Mouse (Mus musculus) liver, embryonic 11.5 days (tissue): ENCODE measurements at regions not wholly inside any gene's neighbourhood (a gene's known extent, or its start where the extent isn't known, plus 50 kb on each side); places are given as distances from the start of the nearest gene placed in this dataset.

Source experiments
- ATAC-seq: fragments of 200-750 bp; cut with Nextera tagmentation; replicated peaks from 2 replicates; pipeline ENCODE4 v1.8.0; 2017; ENCODE audit warnings: moderate number of reproducible peaks, mild to moderate bottlenecking, moderate TSS enrichment, moderate library complexity; ENCODE audit not compliant: low FRiP score
- DNase-seq: peaks from one replicate; pipeline ENCODE4 v3.0.0-alpha.2; 2017; ENCODE audit warnings: low spot score
- H3K27ac ChIP-seq: fragments of 300-500 bp; sonication (generic); 2 replicates; pipeline ENCODE4 v1.5.1; 2014; ENCODE audit warnings: mild to moderate bottlenecking, low read depth, low read length, control low read depth
- H3K27me3 ChIP-seq: fragments of 300-500 bp; sonication (generic); replicated peaks from 2 replicates; pipeline ENCODE4 v1.6.1; 2014; ENCODE audit warnings: low read length, mixed read lengths; ENCODE audit not compliant: control insufficient read depth, insufficient read depth
- H3K36me3 ChIP-seq: fragments of 300-500 bp; sonication (generic); 2 replicates; pipeline ENCODE4 v1.6.1; 2014; ENCODE audit warnings: mild to moderate bottlenecking, low read length, moderate library complexity, mixed read lengths; ENCODE audit not compliant: control insufficient read depth, insufficient read depth
- H3K4me1 ChIP-seq: fragments of 300-500 bp; sonication (generic); replicated peaks from 2 replicates; pipeline ENCODE4 v1.6.1; 2014; ENCODE audit warnings: low read length, mixed read lengths; ENCODE audit not compliant: control insufficient read depth, insufficient read depth
- H3K4me2 ChIP-seq: fragments of 300-500 bp; sonication (generic); 2 replicates; pipeline ENCODE4 v1.6.1; 2014; ENCODE audit warnings: mild to moderate bottlenecking, control low read depth, moderate library complexity
- H3K4me3 ChIP-seq: fragments of 300-500 bp; sonication (generic); 2 replicates; pipeline ENCODE4 v1.5.1; 2014; ENCODE audit warnings: low read depth, low read length, control low read depth
- H3K9ac ChIP-seq: fragments of 300-500 bp; sonication (generic); 2 replicates; pipeline ENCODE4 v1.6.1; 2014; ENCODE audit warnings: low read depth, low read length, control low read depth
- H3K9me3 ChIP-seq: fragments of 300-500 bp; sonication (generic); 2 replicates; pipeline ENCODE4 v1.6.1; 2016; ENCODE audit warnings: low read length, inconsistent platforms, mixed read lengths; ENCODE audit not compliant: control insufficient read depth
- WGBS: fragments of 180-500 bp; shearing (Covaris S2); extraction: QIAGEN DNeasy Blood & Tissue Kit; methylation state at CpG from one replicate; pipeline ENCODE4 v1.1.7; 2014; 5-methylcytosine and 5-hydroxymethylcytosine counted together

DNA sequence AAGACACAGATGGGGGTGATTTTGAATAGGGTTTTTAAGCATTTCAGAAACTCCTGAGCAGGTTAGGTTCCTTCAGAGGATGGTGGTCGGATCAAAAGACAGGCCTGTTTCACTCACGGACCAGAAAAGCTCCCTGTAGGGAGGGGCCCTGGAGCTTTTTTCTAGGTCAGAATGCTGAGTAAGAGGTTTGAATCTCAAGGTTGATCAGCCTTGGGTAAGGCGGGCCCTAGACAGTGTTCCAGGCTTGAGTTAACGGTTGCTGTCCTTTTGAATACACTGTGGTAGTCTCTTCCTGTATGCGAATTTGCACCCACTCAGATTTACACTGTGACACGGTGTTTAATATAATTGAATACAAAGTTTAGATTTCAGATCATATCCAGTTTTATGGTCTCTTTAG is 75.2 kb upstream of the 1700020N01Rik start:
- DNase-seq (no peak), ATAC-seq (no peak)
- no peak overlapping the region for H3K4me2 ChIP-seq
- H3K27me3 ChIP-seq: no peaks in the 10 kb centered on the region
- H3K9ac ChIP-seq: no peak overlapping the region
- H3K4me1 ChIP-seq: no peaks in the 10 kb centered on the region
- H3K36me3 ChIP-seq: no peaks in the 10 kb centered on the region
- H3K4me3 ChIP-seq: no peak overlapping the region
- 81% methylated on average over 6 of the region's 6 CpGs for WGBS
- H3K27ac ChIP-seq: no peak overlapping the region
- no peaks in the 10 kb centered on the region for H3K9me3 ChIP-seq

GRCm38 (mm10) chr10:21520854-21521253 is 72.1 kb upstream of the 1700020N01Rik start:
- DNase-seq: no peak
- WGBS: 83% methylated on average over 9 of the region's 9 CpGs
- Histone ChIP-seq H3K27me3 (no peaks in the 10 kb centered on the region), H3K4me2 (no peak overlapping the region), H3K4me1 (peaks cover 7% of the 10 kb centered on the region), H3K9me3 (no peaks in the 10 kb centered on the region), H3K27ac (no peak overlapping the region), H3K4me3 (no peak overlapping the region), H3K9ac (no peak overlapping the region), H3K36me3 (no peaks in the 10 kb centered on the region)
- no peak for ATAC-seq

GRCm38 (mm10) chr10:21525555-21525954 is 67.4 kb upstream of the 1700020N01Rik start:
- peak; percentile 71 for ATAC-seq
- 23% methylated on average over 2 of the region's 2 CpGs for WGBS
- DNase-seq: no peak
- Histone ChIP-seq H3K4me2 (no peak overlapping the region), H3K36me3 (no peaks in the 10 kb centered on the region), H3K9ac (no peak overlapping the region), H3K27ac (no peak overlapping the region), H3K9me3 (no peaks in the 10 kb centered on the region), H3K4me3 (no peak overlapping the region), H3K27me3 (no peaks in the 10 kb centered on the region), H3K4me1 (peaks cover 7% of the 10 kb centered on the region)

DNA sequence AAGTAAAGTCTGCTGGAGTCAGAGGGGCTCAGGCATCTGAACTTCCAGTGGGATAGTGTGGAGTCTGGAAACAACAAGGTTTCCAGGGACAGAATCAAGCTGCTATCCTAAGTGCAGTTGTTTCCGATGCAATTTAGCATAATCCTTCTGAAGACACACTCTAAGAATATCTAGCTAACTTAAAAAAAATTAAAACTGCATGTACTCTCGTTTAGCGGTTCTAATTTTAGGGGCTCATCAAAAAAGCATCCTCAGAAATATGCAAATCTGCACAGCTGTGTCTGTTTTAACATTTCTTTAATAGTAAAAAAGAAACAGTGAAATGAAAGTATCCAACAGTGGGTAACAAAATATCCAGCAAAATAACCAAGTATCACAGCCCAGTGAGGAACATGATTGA is 64.5 kb upstream of the 1700020N01Rik start:
- ATAC-seq (no peak), DNase-seq (no peak)
- WGBS: 87% methylated on average over 3 of the region's 3 CpGs
- no peaks in the 10 kb centered on the region for H3K9me3 ChIP-seq
- no peaks in the 10 kb centered on the region for H3K27me3 ChIP-seq
- H3K4me2 ChIP-seq: no peak overlapping the region
- H3K4me1 ChIP-seq: peaks cover 7% of the 10 kb centered on the region
- no peak overlapping the region for H3K27ac ChIP-seq
- H3K4me3 ChIP-seq: no peak overlapping the region
- H3K9ac ChIP-seq: no peak overlapping the region
- H3K36me3 ChIP-seq: no peaks in the 10 kb centered on the region

- ATAC-seq (no peak), DNase-seq (no peak)
- H3K4me1 ChIP-seq: peaks cover 7% of the 10 kb centered on the region
- H3K9me3 ChIP-seq: no peaks in the 10 kb centered on the region
- no peaks in the 10 kb centered on the region for H3K27me3 ChIP-seq
- H3K27ac ChIP-seq: no peak overlapping the region
- no peak overlapping the region for H3K9ac ChIP-seq
- no peak overlapping the region for H3K4me3 ChIP-seq
- H3K4me2 ChIP-seq: no peak overlapping the region
- no peaks in the 10 kb centered on the region for H3K36me3 ChIP-seq
- 69% methylated on average over 10 of the region's 10 CpGs for WGBS
Observed at GRCm38 (mm10) chr10:21529098-21529749, 63.7 kb upstream of the 1700020N01Rik start.

- 75% methylated on average over 1 of the region's 1 CpGs for WGBS
- H3K27me3 ChIP-seq: no peaks in the 10 kb centered on the region
- no peak overlapping the region for H3K27ac ChIP-seq
- H3K36me3 ChIP-seq: no peaks in the 10 kb centered on the region
- H3K9ac ChIP-seq: no peak overlapping the region
- H3K4me1 ChIP-seq: no peaks in the 10 kb centered on the region
- no peak overlapping the region for H3K4me3 ChIP-seq
- DNase-seq: no peak
- no peaks in the 10 kb centered on the region for H3K9me3 ChIP-seq
- no peak overlapping the region for H3K4me2 ChIP-seq
- no peak for ATAC-seq
Observed at GRCm38 (mm10) chr10:21532142-21532541, 60.8 kb upstream of the 1700020N01Rik start.

DNA sequence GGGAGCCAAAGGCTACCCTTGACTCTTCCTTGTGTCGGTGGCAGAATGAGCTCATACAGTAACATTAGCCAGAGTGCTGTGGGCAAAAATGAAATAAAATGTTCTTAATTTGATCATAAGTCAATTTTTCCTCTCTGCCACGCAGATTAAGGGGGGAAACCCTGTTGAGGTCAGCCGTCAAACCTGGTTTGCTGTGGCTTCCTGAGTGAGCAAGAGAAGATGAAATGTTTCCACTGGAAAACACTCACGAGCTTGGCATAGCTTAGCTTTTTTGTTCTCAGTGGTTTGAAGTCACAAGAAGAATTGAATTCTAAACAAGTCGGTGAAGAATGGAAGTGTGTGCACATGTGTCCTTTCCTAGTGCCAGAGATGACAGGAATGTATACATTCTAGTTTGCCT is 57.3 kb upstream of the 1700020N01Rik start:
- WGBS: 67% methylated on average over 5 of the region's 5 CpGs

DNA sequence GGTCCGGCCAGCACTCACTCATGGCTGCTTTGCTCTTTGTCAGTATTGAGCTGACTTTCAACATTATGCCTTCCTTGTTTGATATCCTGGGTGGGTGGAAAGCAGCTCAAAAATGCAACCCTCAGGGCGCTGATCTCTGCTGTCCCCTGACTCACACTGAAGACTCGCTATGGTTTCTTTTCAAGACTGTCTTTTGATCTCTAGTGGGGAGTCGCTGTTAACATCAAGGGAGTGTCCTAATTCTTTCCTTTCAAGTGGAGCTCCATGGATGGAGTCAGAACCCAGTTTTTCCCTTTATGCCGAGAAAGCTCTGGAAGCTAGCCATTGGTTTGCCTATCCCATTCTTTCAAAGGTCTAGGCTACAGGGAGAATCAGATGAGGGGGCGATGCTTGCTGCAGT is 54.5 kb upstream of the 1700020N01Rik start:
- DNase-seq: no peak
- H3K4me2 ChIP-seq: no peak overlapping the region
- no peak for ATAC-seq

More for the DNA sequence above, 57.3 kb upstream of the 1700020N01Rik start:
- no peak for DNase-seq
- Histone ChIP-seq H3K9ac (no peak overlapping the region), H3K27me3 (no peaks in the 10 kb centered on the region), H3K4me2 (no peak overlapping the region), H3K9me3 (no peaks in the 10 kb centered on the region), H3K36me3 (no peaks in the 10 kb centered on the region), H3K4me1 (no peaks in the 10 kb centered on the region), H3K27ac (no peak overlapping the region), H3K4me3 (no peak overlapping the region)
- ATAC-seq: no peak

More for the DNA sequence above, 54.5 kb upstream of the 1700020N01Rik start:
- Histone ChIP-seq H3K27me3 (no peaks in the 10 kb centered on the region), H3K27ac (no peak overlapping the region), H3K9me3 (no peaks in the 10 kb centered on the region), H3K4me3 (no peak overlapping the region), H3K9ac (no peak overlapping the region), H3K36me3 (no peaks in the 10 kb centered on the region), H3K4me1 (no peaks in the 10 kb centered on the region)
- 80% methylated on average over 6 of the region's 6 CpGs for WGBS
